8 mouse cellular contexts compared by ENCODE assay signal in the genomic region with DNA sequence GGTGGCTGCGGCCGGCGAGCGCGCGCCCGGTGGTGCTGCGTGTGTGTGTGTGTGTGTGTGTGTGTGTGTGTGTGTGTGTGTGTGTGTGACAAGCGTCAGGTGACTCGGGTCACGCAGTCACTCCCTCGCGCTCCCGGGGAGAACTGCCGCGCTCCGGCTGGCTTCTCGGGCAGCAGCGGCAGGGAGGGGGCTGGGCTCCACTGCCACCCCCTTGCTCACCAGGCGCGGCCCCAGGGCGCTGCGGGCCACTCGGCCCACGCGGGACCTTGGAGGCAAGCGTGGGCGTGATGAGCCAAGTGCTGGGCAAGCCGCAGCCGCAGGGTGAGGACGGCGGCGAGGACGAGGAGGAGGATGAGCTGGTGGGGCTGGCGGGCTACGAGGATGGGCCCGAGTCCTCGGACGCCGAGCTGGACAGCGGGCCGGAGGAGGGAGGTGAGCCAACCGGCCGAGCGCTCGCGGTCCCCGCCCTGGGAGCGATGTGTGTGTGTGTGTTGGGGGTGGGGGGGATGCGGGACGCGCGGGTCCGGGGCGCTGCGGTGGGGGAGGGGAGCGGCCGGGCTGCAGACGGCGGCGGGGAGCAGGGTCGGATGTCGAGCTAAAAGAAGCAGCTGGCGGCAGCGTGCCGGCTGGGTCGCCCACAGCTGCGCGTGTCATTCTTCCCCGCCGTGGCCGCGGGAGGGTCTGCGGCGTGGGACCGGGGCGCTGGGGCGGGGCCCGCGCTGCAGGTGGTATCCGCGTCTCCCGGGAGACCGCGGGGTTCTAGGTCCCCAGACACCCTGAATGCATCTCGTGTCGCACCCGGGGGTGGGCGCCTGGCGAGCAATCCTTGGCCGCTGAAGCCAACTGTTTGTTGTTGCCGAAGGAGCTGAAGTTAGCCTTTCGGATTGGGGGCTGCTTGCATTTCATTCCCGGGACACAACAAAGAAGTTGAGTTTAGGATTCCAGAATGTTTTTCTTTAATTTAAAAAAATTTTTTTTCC. TPM values are rescaled to one million over a fixed set of nuclear protein-coding genes. Genes with fewer than 3 reads are reported as not detected.
A peak's percentile ranks its signal among the peaks of the same experiment; 100 is the strongest.
DNase-seq lines count a peak whose midpoint lies in the region; ATAC-seq and TF ChIP-seq lines count a peak whose summit lies in the region.

No protein-coding gene starts in this region.

- H3K4me3 ChIP-seq in intestine, postnatal 0 days (ENCODE audit: low read depth, low read length), result peak overlapping the region; percentile 87
- H3K4me3 ChIP-seq in limb, embryonic 10.5 days, result peak overlapping the region; percentile 92
- H3K4me3 ChIP-seq in midbrain, embryonic 12.5 days, result peak overlapping the region; percentile 93

- peak overlapping the region; percentile 99 for H3K4me2 ChIP-seq in intestine, postnatal 0 days (replicated peaks; ENCODE audit: low read depth)
- H3K4me2 ChIP-seq in midbrain, embryonic 12.5 days (replicated peaks), result peak overlapping the region; percentile 88

- DNase-seq in adrenal gland, postnatal 10 days, result peak; percentile 74
- DNase-seq in embryo, embryonic 11.5 days (ENCODE audit: low read depth, low spot score), result peak; percentile 44
- DNase-seq in limb, embryonic 10.5 days (ENCODE audit: low spot score), result peak; percentile 78
- DNase-seq in skeletal muscle tissue, adult 2 months (ENCODE audit: low read depth, low spot score), result peak; percentile 79

- H3K9me3 ChIP-seq in intestine, postnatal 0 days (ENCODE audit: control insufficient read depth), result no peaks in the 10 kb centered on the region
- H3K9me3 ChIP-seq in limb, embryonic 10.5 days (replicated peaks), result no peaks in the 10 kb centered on the region
- H3K9me3 ChIP-seq in midbrain, embryonic 12.5 days, result no peaks in the 10 kb centered on the region

- no peaks in the 10 kb centered on the region for H3K27me3 ChIP-seq in intestine, postnatal 0 days (replicated peaks; ENCODE audit: control insufficient read depth, insufficient read depth, low read length)
- H3K27me3 ChIP-seq in limb, embryonic 10.5 days (ENCODE audit: low read depth, poor library complexity, severe bottlenecking), result peaks cover 43% of the 10 kb centered on the region
- H3K27me3 ChIP-seq in midbrain, embryonic 12.5 days, result peaks cover 12% of the 10 kb centered on the region; the same call in 1 of the 2 replicates

- WGBS in intestine, postnatal 0 days, result under 1% methylated on average over 81 of the region's 94 CpGs
- under 1% methylated on average over 78 of the region's 94 CpGs for WGBS in limb, embryonic 10.5 days
- WGBS in midbrain, embryonic 12.5 days, result under 1% methylated on average over 67 of the region's 94 CpGs

- H3K27ac ChIP-seq in intestine, postnatal 0 days (ENCODE audit: low read depth, low read length), result peak overlapping the region; percentile 86
- H3K27ac ChIP-seq in limb, embryonic 10.5 days, result peak overlapping the region; percentile 97
- H3K27ac ChIP-seq in midbrain, embryonic 12.5 days (replicated peaks), result peak overlapping the region; percentile 94

- H3K4me1 ChIP-seq in intestine, postnatal 0 days (replicated peaks; ENCODE audit: control insufficient read depth, insufficient read depth, low read length), result 0 out of 2 replicates have a peak, but pooled peaks cover 3% of the 10 kb centered on the region
- peaks cover 42% of the 10 kb centered on the region for H3K4me1 ChIP-seq in limb, embryonic 10.5 days
- H3K4me1 ChIP-seq in midbrain, embryonic 12.5 days, result peaks cover 29% of the 10 kb centered on the region

- H3K9ac ChIP-seq in intestine, postnatal 0 days (ENCODE audit: low read depth, low read length), result peak overlapping the region; percentile 83
- peak overlapping the region; percentile 94 for H3K9ac ChIP-seq in midbrain, embryonic 12.5 days (replicated peaks)

- H3K36me3 ChIP-seq in intestine, postnatal 0 days (ENCODE audit: control insufficient read depth, insufficient read depth), result no peaks in the 10 kb centered on the region
- H3K36me3 ChIP-seq in limb, embryonic 10.5 days, result no peaks in the 10 kb centered on the region
- H3K36me3 ChIP-seq in midbrain, embryonic 12.5 days, result no peaks in the 10 kb centered on the region

- peak; percentile 57 for ATAC-seq in granulocyte monocyte progenitor cell, adult 5-6 weeks (replicated peaks; ENCODE audit: poor library complexity, severe bottlenecking)
- peak; percentile 73 for ATAC-seq in intestine, postnatal 0 days
- ATAC-seq in midbrain, embryonic 12.5 days (ENCODE audit: low FRiP score, low read depth), result peak; percentile 76
- ATAC-seq in megakaryocyte progenitor cell, adult 5-6 weeks (replicated peaks; ENCODE audit: poor library complexity), result no peak

- TF ChIP-seq CTCF in intestine, postnatal 0 days (IDR thresholded peaks at IDR 0.05; ENCODE audit: low read depth), result peak; percentile 22; the same call in 1 of the 2 replicates

RNA-seq across cellular contexts. Expression of a gene that starts 0.6 kb away (rescaled TPM):
- 10 to 100 TPM in 1 of 2 experiments, 1 to 10 TPM in 1; 7.4 to 11.0 TPM for total RNA-seq in adrenal gland, postnatal 10 days (2021)
- total RNA-seq in granulocyte monocyte progenitor cell, adult 5-6 weeks (2014; fragmentation: Nextera tagmentation), result not detected in 2 replicates
- not detected in 2 replicates for total RNA-seq in granulocyte monocyte progenitor cell, adult 5-6 weeks (2017)
- polyA plus RNA-seq in intestine, postnatal 0 days (2015; fragmentation: Nextera tagmentation; extraction: Ambion mirVana), result 51.9 and 56.4 TPM in 2 replicates
- polyA plus RNA-seq in limb, embryonic 10.5 days (2016; fragmentation: Nextera tagmentation; extraction: Ambion mirVana), result 17.0 and 21.2 TPM in 2 replicates
- polyA plus RNA-seq in midbrain, embryonic 12.5 days (2016; fragmentation: Nextera tagmentation; extraction: Ambion mirVana), result 38.3 and 44.0 TPM in 2 replicates
- total RNA-seq in megakaryocyte progenitor cell, adult 5-6 weeks (2015), result not detected in 2 replicates
- total RNA-seq in megakaryocyte progenitor cell, adult 5-6 weeks (2017), result 0.10 TPM in 1 of 2 replicates, not detected in the other

RNA-seq across cellular contexts. Expression of a gene that starts 32.8 kb away (rescaled TPM):
- 1 to 10 TPM; 4.8 to 5.4 TPM for total RNA-seq in adrenal gland, postnatal 10 days (2021)
- total RNA-seq in granulocyte monocyte progenitor cell, adult 5-6 weeks (2014; fragmentation: Nextera tagmentation), result 0.62 and 0.82 TPM in 2 replicates
- total RNA-seq in granulocyte monocyte progenitor cell, adult 5-6 weeks (2017), result 0.26 and 0.98 TPM in 2 replicates
- 1.3 and 1.6 TPM in 2 replicates for polyA plus RNA-seq in intestine, postnatal 0 days (2015; fragmentation: Nextera tagmentation; extraction: Ambion mirVana)
- 8.4 and 9.6 TPM in 2 replicates for polyA plus RNA-seq in limb, embryonic 10.5 days (2016; fragmentation: Nextera tagmentation; extraction: Ambion mirVana)
- 36.7 and 39.9 TPM in 2 replicates for polyA plus RNA-seq in midbrain, embryonic 12.5 days (2016; fragmentation: Nextera tagmentation; extraction: Ambion mirVana)
- 0.59 and 0.76 TPM in 2 replicates for total RNA-seq in megakaryocyte progenitor cell, adult 5-6 weeks (2015)
- 0.92 and 0.95 TPM in 2 replicates for total RNA-seq in megakaryocyte progenitor cell, adult 5-6 weeks (2017)

RNA-seq across cellular contexts. Expression of a gene that starts 47.8 kb away (rescaled TPM):
- 10 to 100 TPM; 64.9 to 77.5 TPM for total RNA-seq in adrenal gland, postnatal 10 days (2021)
- total RNA-seq in granulocyte monocyte progenitor cell, adult 5-6 weeks (2014; fragmentation: Nextera tagmentation), result 40.3 and 41.6 TPM in 2 replicates
- 51.5 and 52.6 TPM in 2 replicates for total RNA-seq in granulocyte monocyte progenitor cell, adult 5-6 weeks (2017)
- 33.3 and 36.8 TPM in 2 replicates for polyA plus RNA-seq in intestine, postnatal 0 days (2015; fragmentation: Nextera tagmentation; extraction: Ambion mirVana)
- polyA plus RNA-seq in limb, embryonic 10.5 days (2016; fragmentation: Nextera tagmentation; extraction: Ambion mirVana), result 38.3 and 38.7 TPM in 2 replicates
- 51.7 and 55.1 TPM in 2 replicates for polyA plus RNA-seq in midbrain, embryonic 12.5 days (2016; fragmentation: Nextera tagmentation; extraction: Ambion mirVana)
- total RNA-seq in megakaryocyte progenitor cell, adult 5-6 weeks (2015), result 52.8 and 54.9 TPM in 2 replicates
- total RNA-seq in megakaryocyte progenitor cell, adult 5-6 weeks (2017), result 48.5 and 48.9 TPM in 2 replicates

Comparison
In these comparisons a context has a peak if more than half of its experiments do, and no peak if none do; other contexts are left out.
1. RNA of a gene that starts 0.6 kb away (total RNA-seq): 7.4 to 11.0 TPM in adrenal gland, postnatal 10 days; not detected in granulocyte monocyte progenitor cell, adult 5-6 weeks and 0.10 TPM in megakaryocyte progenitor cell, adult 5-6 weeks; every median in the first group is over 4 times any median in the second.
2. Peak in every context shown above with its lines, with median percentiles within 50 percentile points of each other: DNase-seq, H3K27ac ChIP-seq and H3K4me3 ChIP-seq.